Mouse (Mus musculus) brain, embryonic 14.5 days (tissue): Measurements from ENCODE around the gene Best2.

ENCODE experiments used
- CTCF ChIP-seq: fragments of 200-500 bp; IDR thresholded peaks from 2 replicates; pipeline ENCODE4 v1.5.1; 2012; ENCODE audit warnings: inconsistent platforms, mild to moderate bottlenecking, moderate library complexity, borderline replicate concordance; ENCODE audit not compliant: insufficient read depth, insufficient read length; ENCODE audit errors: extremely low read depth
- POLR2A ChIP-seq: fragments of 200-500 bp; IDR thresholded peaks from 2 replicates; pipeline ENCODE4 v1.6.1; 2012; ENCODE audit warnings: mild to moderate bottlenecking, inconsistent platforms, borderline replicate concordance; ENCODE audit not compliant: poor library complexity, insufficient read depth, insufficient read length, severe bottlenecking; ENCODE audit errors: extremely low read depth

DNA sequence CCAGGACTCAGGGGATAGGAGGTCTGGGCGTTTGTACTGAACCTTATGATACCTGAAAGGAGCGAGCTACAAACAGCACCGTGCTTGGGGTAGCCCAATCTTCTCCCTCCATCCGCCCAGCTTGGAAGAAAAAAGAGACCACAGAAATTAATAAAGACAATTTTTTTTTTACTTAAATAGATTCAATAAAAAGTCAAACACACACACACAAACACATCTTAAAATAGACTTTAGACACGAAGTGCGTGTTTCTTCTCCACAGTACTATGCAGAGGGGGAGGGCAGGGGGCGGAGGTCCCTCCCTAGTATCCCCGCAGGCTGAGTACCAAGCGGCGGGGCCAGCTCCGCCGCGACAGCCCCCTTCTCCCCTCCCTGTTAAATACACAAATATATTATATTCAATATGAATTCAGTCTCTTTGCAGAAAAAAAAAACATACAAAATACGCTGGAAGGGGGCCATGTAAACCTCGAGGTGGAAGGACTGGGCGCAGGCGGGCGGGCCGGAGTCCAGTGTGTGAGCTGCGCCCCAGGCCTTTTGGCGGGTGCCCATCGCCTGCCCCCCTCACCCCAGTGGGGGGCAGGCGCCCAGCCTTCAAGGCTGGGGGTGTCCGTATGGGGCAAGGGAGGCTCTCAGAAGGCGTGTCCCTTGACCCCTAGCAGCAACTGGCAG, 37.4 kb downstream of the Best2 start:
- TF ChIP-seq POLR2A (no peak), CTCF (no peak)
